Mouse (Mus musculus) heart, embryonic 16.5 days (tissue): Measurements from ENCODE around the gene Dab1. TPM values are rescaled to one million over a fixed set of nuclear protein-coding genes. Genes with fewer than 3 reads are reported as not detected.

Source experiments
- ATAC-seq: fragments of 200-750 bp; cut with Nextera tagmentation; replicated peaks from 2 replicates; pipeline ENCODE4 v1.8.0; 2017; ENCODE audit warnings: moderate number of reproducible peaks; ENCODE audit not compliant: insufficient read depth, low FRiP score; ENCODE audit errors: extremely low read depth
- H3K27ac ChIP-seq: fragments of 300-500 bp; sonication (generic); 2 replicates; pipeline ENCODE4 v1.5.1; 2014; ENCODE audit warnings: mild to moderate bottlenecking, low read length, control low read depth, moderate library complexity
- H3K27me3 ChIP-seq: fragments of 300-500 bp; sonication (generic); 2 replicates; pipeline ENCODE4 v1.6.1; 2014; ENCODE audit warnings: low read length, mixed read lengths; ENCODE audit not compliant: control insufficient read depth, insufficient read depth
- H3K36me3 ChIP-seq: fragments of 300-500 bp; sonication (generic); 2 replicates; pipeline ENCODE4 v1.6.1; 2014; ENCODE audit not compliant: control insufficient read depth, insufficient read depth
- H3K4me1 ChIP-seq: fragments of 300-500 bp; sonication (generic); 2 replicates; pipeline ENCODE4 v1.6.1; 2014; ENCODE audit warnings: low read length, mixed read lengths; ENCODE audit not compliant: control insufficient read depth, insufficient read depth
- H3K4me2 ChIP-seq: fragments of 300-500 bp; sonication (generic); 2 replicates; pipeline ENCODE4 v1.6.1; 2014; ENCODE audit warnings: low read depth, mild to moderate bottlenecking, control low read depth, low read length
- H3K4me3 ChIP-seq: fragments of 300-500 bp; sonication (generic); 2 replicates; pipeline ENCODE4 v1.5.1; 2014; ENCODE audit warnings: mild to moderate bottlenecking, control low read depth, low read length
- H3K9ac ChIP-seq: fragments of 300-500 bp; sonication (generic); 2 replicates; pipeline ENCODE4 v1.6.1; 2014; ENCODE audit warnings: low read length, control low read depth
- H3K9me3 ChIP-seq: fragments of 300-500 bp; sonication (generic); replicated peaks from 2 replicates; pipeline ENCODE4 v1.6.1; 2016; ENCODE audit warnings: low read length; ENCODE audit not compliant: control insufficient read depth
- WGBS: fragments of 180-500 bp; shearing (Covaris S2); extraction: QIAGEN DNeasy Blood & Tissue Kit; methylation state at CpG from one replicate; pipeline ENCODE4 v1.1.7; 2014; 5-methylcytosine and 5-hydroxymethylcytosine counted together
- polyA plus RNA-seq: library from polyadenylated mRNA; unstranded; fragments of >200 nt; fragmentation: Nextera tagmentation; extraction: Ambion mirVana; gene quantifications from 2 replicates; pipeline ENCODE4 v1.2.1, GENCODE M21; 2015

The Dab1 gene
- polyA plus RNA-seq, 1 experiment from 2014 or later = 0.85 TPM

DNA sequence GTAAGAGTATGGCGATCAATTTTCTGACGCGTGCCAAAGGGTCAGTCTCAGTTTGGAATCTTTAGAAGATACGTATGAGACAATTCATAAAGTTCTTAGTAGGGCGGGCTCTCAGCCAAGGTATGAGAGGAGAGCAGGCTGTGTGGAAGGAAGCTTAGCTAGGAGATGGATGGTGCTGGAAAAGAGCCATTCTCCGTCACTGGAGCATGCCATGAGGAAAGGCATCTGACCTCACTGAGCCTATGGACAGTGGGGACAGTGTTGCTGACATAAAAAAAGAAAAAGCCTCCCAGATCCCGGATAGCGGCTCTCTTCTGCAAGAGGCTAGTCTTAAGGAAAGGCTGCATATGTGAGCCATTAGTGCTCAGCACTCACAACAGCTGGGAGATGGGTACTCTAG, 579.5 kb downstream of the Dab1 start:
- no peak overlapping the region for H3K27ac ChIP-seq
- H3K27me3 ChIP-seq = no peaks in the 10 kb centered on the region
- WGBS = 81% methylated on average over 8 of the region's 8 CpGs
- H3K4me3 ChIP-seq = no peak overlapping the region
- H3K9ac ChIP-seq = no peak overlapping the region
- no peak overlapping the region for H3K4me2 ChIP-seq
- no peaks in the 10 kb centered on the region for H3K36me3 ChIP-seq
- ATAC-seq = no peak
- H3K9me3 ChIP-seq = no peaks in the 10 kb centered on the region
- no peaks in the 10 kb centered on the region for H3K4me1 ChIP-seq

GRCm38 (mm10) chr4:104201686-104202085, 582.5 kb downstream of the Dab1 start:
- H3K4me2 ChIP-seq = no peak overlapping the region
- no peak for ATAC-seq
- H3K27ac ChIP-seq = no peak overlapping the region
- H3K36me3 ChIP-seq = no peaks in the 10 kb centered on the region
- no peaks in the 10 kb centered on the region for H3K9me3 ChIP-seq
- no peaks in the 10 kb centered on the region for H3K27me3 ChIP-seq
- H3K4me1 ChIP-seq = no peaks in the 10 kb centered on the region
- no peak overlapping the region for H3K4me3 ChIP-seq
- no peak overlapping the region for H3K9ac ChIP-seq
- 75% methylated on average over 5 of the region's 5 CpGs for WGBS

DNA sequence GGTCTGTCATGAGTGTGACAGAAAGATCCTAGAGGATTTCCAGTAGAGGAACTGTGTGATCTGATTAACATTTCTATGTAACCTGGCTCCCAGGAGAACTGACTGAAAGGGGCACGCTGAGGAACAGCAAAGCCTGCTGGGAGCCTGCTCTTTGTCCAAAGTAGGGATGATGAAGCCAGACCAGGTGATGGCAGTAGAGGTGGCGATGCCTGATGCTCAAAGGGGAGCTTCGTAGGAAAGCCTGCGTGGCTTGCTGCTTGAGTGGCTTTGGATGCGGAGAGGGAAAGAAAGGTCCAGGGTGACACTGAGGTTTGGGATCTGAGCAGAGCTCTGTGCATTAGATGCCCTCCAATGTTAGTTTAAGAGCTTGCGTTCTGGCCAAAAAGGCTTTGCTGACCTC, 584.9 kb downstream of the Dab1 start:
- no peak for ATAC-seq
- H3K36me3 ChIP-seq = no peaks in the 10 kb centered on the region

DNA sequence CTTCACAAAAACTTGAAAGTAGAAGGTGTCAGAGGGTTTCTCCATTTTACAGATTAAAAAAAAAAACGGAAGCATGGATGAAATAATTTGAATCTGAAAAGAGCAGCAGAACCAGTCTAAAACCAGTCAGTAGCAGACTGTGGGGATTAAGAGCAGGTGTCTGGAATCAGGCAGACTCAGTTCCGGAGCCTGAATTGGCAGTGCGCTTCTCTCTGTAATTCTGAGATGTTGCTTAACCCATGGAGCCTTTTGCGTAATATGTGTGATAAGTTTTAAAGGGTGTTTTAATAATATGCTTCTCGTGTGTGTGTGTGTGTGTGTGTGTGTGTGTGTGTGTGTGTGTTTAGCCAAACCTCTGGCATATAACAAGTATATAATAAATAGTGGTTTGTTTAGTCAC, 587.5 kb downstream of the Dab1 start:
- Histone ChIP-seq H3K9ac (no peak overlapping the region), H3K4me3 (no peak overlapping the region), H3K4me2 (no peak overlapping the region), H3K27ac (no peak overlapping the region), H3K36me3 (no peaks in the 10 kb centered on the region), H3K4me1 (0 out of 2 replicates have a peak, but pooled peaks cover 2% of the 10 kb centered on the region), H3K9me3 (peaks cover 5% of the 10 kb centered on the region; the same call in 1 of the 2 replicates), H3K27me3 (no peaks in the 10 kb centered on the region)
- no peak for ATAC-seq
- 73% methylated on average over 5 of the region's 5 CpGs for WGBS

More for the DNA sequence above, 584.9 kb downstream of the Dab1 start:
- H3K27ac ChIP-seq = no peak overlapping the region
- no peaks in the 10 kb centered on the region for H3K4me1 ChIP-seq
- no peak overlapping the region for H3K4me2 ChIP-seq
- no peaks in the 10 kb centered on the region for H3K9me3 ChIP-seq
- no peaks in the 10 kb centered on the region for H3K27me3 ChIP-seq
- WGBS = 39% methylated on average over 6 of the region's 6 CpGs
- H3K4me3 ChIP-seq = no peak overlapping the region
- H3K9ac ChIP-seq = no peak overlapping the region

GRCm38 (mm10) chr4:104209081-104209480, 589.9 kb downstream of the Dab1 start:
- WGBS = 22% methylated on average over 2 of the region's 2 CpGs
- no peak for ATAC-seq
- H3K27ac ChIP-seq = no peak overlapping the region

DNA sequence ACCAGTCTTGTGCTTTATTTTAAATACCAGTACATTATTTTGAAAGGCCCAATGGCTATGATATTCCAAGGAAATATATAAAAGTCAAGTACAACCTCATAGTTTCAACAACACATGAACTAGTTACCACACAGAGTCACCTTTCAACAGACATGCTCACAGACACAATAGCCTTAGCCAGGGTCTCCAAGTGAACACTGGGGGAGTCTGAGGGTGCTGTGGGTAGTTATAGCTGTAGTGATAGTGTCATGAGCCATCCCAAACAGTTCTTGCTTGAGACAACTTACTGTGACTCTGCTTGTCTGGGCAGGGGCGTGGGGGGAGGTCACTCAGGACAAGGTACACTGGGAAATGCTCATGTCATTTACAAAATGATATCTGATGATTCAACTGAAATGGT, 591.6 kb downstream of the Dab1 start:
- H3K27me3 ChIP-seq = no peaks in the 10 kb centered on the region
- 90% methylated on average over 1 of the region's 1 CpGs for WGBS
- H3K9ac ChIP-seq = no peak overlapping the region
- no peak for ATAC-seq
- H3K4me3 ChIP-seq = no peak overlapping the region
- no peak overlapping the region for H3K4me2 ChIP-seq
- H3K9me3 ChIP-seq = peaks cover 5% of the 10 kb centered on the region; the same call in 1 of the 2 replicates
- 0 out of 2 replicates have a peak, but pooled peaks cover 4% of the 10 kb centered on the region for H3K4me1 ChIP-seq
- no peak overlapping the region for H3K27ac ChIP-seq
- no peaks in the 10 kb centered on the region for H3K36me3 ChIP-seq

More at GRCm38 (mm10) chr4:104209081-104209480, 589.9 kb downstream of the Dab1 start:
- Histone ChIP-seq H3K4me3 (no peak overlapping the region), H3K9ac (no peak overlapping the region), H3K4me1 (0 out of 2 replicates have a peak, but pooled peaks cover 4% of the 10 kb centered on the region), H3K36me3 (no peaks in the 10 kb centered on the region), H3K27me3 (no peaks in the 10 kb centered on the region), H3K4me2 (no peak overlapping the region), H3K9me3 (peaks cover 5% of the 10 kb centered on the region; the same call in 1 of the 2 replicates)

DNA sequence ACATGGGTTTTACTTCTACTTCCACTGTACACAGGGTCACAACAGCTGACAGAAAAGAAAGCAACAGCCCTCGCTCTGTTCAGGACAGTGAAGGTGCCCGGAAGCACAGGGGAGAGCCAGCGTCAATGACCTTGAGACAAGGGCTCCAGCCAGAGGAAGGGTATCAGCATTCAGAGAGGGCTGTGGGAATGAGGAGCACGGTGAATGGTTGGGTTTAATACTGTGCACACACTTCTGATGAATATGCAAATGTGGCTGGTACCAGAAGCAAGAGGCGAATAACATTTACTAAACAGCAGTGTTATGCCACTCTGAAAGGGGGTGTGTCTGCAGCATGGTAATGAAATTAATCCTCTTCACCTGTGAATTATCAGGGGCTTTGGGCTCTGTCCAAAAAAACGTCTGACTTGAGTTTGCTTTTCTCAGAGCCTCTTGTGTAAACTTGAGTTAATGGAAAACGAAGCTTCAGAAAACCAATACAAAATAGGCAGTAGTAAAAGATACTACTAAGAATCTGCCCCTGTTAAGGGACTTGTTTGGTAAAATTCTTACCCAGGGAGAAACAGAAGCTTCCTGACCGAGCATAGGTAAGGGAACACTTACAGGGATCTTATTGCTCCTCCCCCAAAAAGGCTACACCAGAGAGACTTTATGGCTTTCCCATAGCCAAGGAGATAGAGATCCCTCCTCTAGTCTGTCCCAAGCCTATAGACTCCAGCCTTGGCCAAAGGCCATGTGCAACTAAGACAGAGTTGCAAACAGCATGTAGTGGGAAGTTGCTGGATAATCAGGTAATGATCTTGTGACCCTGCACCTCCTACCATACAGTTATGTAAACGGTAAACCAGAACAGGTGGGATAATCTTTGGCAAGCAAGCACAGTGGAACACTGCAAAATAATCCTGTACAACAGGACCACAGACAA, 592.6 kb downstream of the Dab1 start:
- Histone ChIP-seq H3K4me3 (no peak overlapping the region), H3K36me3 (no peaks in the 10 kb centered on the region), H3K9ac (no peak overlapping the region), H3K4me2 (no peak overlapping the region), H3K9me3 (peaks cover 5% of the 10 kb centered on the region; the same call in 1 of the 2 replicates), H3K4me1 (0 out of 2 replicates have a peak, but pooled peaks cover 4% of the 10 kb centered on the region), H3K27me3 (no peaks in the 10 kb centered on the region), H3K27ac (no peak overlapping the region)
- WGBS = 55% methylated on average over 9 of the region's 9 CpGs
- peak; percentile 72; the same call in 1 of the 2 replicates for ATAC-seq

GRCm38 (mm10) chr4:104214724-104215123, 595.6 kb downstream of the Dab1 start:
- H3K9ac ChIP-seq = no peak overlapping the region
- no peak overlapping the region for H3K4me3 ChIP-seq
- no peak overlapping the region for H3K4me2 ChIP-seq
- no peaks in the 10 kb centered on the region for H3K27me3 ChIP-seq
- no peaks in the 10 kb centered on the region for H3K36me3 ChIP-seq
- WGBS = 59% methylated on average over 7 of the region's 7 CpGs
- no peak for ATAC-seq
- peaks cover 4% of the 10 kb centered on the region; the same call in 1 of the 2 replicates for H3K9me3 ChIP-seq
- no peak overlapping the region for H3K27ac ChIP-seq
- peaks cover 6% of the 10 kb centered on the region; the same call in 1 of the 2 replicates for H3K4me1 ChIP-seq

DNA sequence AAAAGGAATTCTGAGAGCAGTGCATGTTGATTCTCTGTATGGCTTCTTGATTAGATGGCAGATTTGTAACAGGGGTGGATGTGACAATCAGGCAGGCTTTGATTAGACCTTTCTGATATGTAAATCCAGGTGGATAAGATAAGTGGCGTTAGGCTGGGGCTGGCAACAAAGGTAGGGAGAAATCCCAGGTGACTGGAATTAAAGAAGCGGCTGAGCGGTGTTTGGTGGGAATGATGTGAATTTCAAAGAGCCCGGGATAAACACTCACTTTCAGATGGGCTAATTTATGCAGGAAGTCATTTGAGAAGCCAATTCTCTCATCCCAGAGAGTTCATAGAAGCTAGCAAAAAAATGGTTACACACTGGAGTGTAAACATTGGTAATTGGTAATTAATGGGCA, 598.2 kb downstream of the Dab1 start:
- Histone ChIP-seq H3K4me3 (no peak overlapping the region), H3K4me1 (peaks cover 2% of the 10 kb centered on the region; the same call in 1 of the 2 replicates), H3K27ac (no peak overlapping the region), H3K9me3 (no peaks in the 10 kb centered on the region), H3K36me3 (no peaks in the 10 kb centered on the region), H3K9ac (no peak overlapping the region), H3K4me2 (no peak overlapping the region), H3K27me3 (no peaks in the 10 kb centered on the region)
- ATAC-seq = no peak
- 43% methylated on average over 4 of the region's 4 CpGs for WGBS
